In the genomic region with DNA sequence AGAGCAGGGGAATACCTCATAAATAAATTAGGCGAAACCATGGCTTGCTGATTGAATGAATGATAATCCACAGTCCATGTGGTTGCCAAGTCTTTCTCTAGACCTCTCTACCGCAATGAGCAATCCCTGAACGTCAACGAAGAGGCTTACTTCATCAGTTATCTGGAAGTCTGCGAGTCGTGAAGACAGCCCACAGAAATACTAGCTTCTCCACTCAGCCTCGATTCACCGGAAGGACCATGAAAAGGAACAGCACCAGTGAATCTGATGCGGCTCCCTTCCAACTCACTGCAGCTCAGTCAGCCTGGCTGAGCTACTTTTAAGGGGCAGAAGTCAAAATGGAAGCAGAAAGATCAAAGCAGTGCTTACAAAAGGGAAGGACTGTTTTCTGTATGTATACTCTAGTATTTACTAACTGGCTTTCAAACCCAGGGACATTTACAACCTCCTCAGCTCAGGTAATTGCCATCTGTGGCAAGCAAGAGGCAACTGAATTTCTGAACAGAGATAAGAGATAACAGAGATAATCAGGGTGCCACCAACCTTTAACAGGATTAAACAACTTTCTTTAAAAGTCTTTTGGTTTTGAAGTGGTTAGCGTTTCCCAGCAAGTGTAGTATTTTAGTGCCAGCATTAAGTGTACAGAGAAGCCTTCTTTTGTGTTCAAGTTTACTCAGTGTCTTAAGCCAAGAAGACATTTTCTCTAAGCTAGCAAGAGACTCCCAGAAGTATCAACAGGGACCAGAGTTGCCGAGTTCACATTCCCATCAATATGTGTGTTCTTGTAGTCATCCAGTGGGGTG, we compare ENCODE assay signal across 8 mouse cellular contexts. TPM values are rescaled to one million over a fixed set of nuclear protein-coding genes. Genes with fewer than 3 reads are reported as not detected.
A peak's percentile ranks its signal among the peaks of the same experiment; 100 is the strongest.
DNase-seq lines count a peak whose midpoint lies in the region; ATAC-seq and TF ChIP-seq lines count a peak whose summit lies in the region.

No protein-coding gene starts in this region.

- peaks cover 12% of the 10 kb centered on the region for H3K36me3 ChIP-seq in heart, adult 2 months (ENCODE audit: control insufficient read depth, insufficient read depth, low read length)
- H3K36me3 ChIP-seq in neural tube, embryonic 11.5 days (ENCODE audit: control insufficient read depth, insufficient read depth, low read length) = 0 out of 2 replicates have a peak, but pooled peaks cover 2% of the 10 kb centered on the region
- H3K36me3 ChIP-seq in intestine, postnatal 0 days (ENCODE audit: control insufficient read depth, insufficient read depth) = no peaks in the 10 kb centered on the region
- H3K36me3 ChIP-seq in stomach, embryonic 14.5 days (ENCODE audit: control insufficient read depth, insufficient read depth, low read length) = no peaks in the 10 kb centered on the region

- no peaks in the 10 kb centered on the region; the same call in 1 of the 2 replicates for H3K79me2 ChIP-seq in heart, adult 2 months (replicated peaks; ENCODE audit: control insufficient read depth, insufficient read depth, low read length)

- no peak for ATAC-seq in neural tube, embryonic 11.5 days (ENCODE audit: insufficient read depth, low FRiP score, low TSS enrichment)
- ATAC-seq in intestine, postnatal 0 days = no peak
- ATAC-seq in stomach, embryonic 14.5 days (ENCODE audit: insufficient number of reproducible peaks, insufficient read depth, low FRiP score, low read depth) = no peak

- TF ChIP-seq EP300 in heart, adult 2 months (IDR thresholded peaks at IDR 0.05; ENCODE audit: insufficient read depth, low read depth, low read length) = no peak

- H3K27me3 ChIP-seq in heart, adult 2 months (ENCODE audit: control insufficient read depth, insufficient read depth, low read length) = no peaks in the 10 kb centered on the region
- H3K27me3 ChIP-seq in neural tube, embryonic 11.5 days (ENCODE audit: control insufficient read depth, insufficient read depth, low read length) = no peaks in the 10 kb centered on the region
- no peaks in the 10 kb centered on the region for H3K27me3 ChIP-seq in intestine, postnatal 0 days (replicated peaks; ENCODE audit: control insufficient read depth, insufficient read depth, low read length)
- H3K27me3 ChIP-seq in stomach, embryonic 14.5 days (ENCODE audit: control insufficient read depth, insufficient read depth, low read length) = no peaks in the 10 kb centered on the region

- peak overlapping the region; percentile 88; the same call in 1 of the 2 replicates for H3K4me3 ChIP-seq in heart, adult 2 months
- no peak overlapping the region for H3K4me3 ChIP-seq in neural tube, embryonic 11.5 days (ENCODE audit: low read depth, low read length)
- H3K4me3 ChIP-seq in intestine, postnatal 0 days (ENCODE audit: low read depth, low read length) = 0 out of 2 replicates have a peak overlapping the region, but pooled peaks have one; percentile 4
- H3K4me3 ChIP-seq in stomach, embryonic 14.5 days (ENCODE audit: low read depth, low read length) = peak overlapping the region; percentile 88

- intact Hi-C loops in heart, adult 2 months (cut with DNase I) = no loop called here

- no peak for TF ChIP-seq POLR2A in heart, adult 2 months (IDR thresholded peaks at IDR 0.05; ENCODE audit: insufficient read depth, low read depth, low read length)

- peak overlapping the region; percentile 12 for H3K4me2 ChIP-seq in neural tube, embryonic 11.5 days (ENCODE audit: low read depth)
- peak overlapping the region; percentile 81 for H3K4me2 ChIP-seq in intestine, postnatal 0 days (replicated peaks; ENCODE audit: low read depth)
- peak overlapping the region; percentile 79 for H3K4me2 ChIP-seq in stomach, embryonic 14.5 days (replicated peaks; ENCODE audit: low read depth, low read length)

- H3K4me1 ChIP-seq in heart, adult 2 months (ENCODE audit: control insufficient read depth, insufficient read depth, low read length) = peaks cover 17% of the 10 kb centered on the region
- H3K4me1 ChIP-seq in neural tube, embryonic 11.5 days (ENCODE audit: control insufficient read depth, insufficient read depth, low read length) = peaks cover 13% of the 10 kb centered on the region; the same call in 1 of the 2 replicates
- 0 out of 2 replicates have a peak, but pooled peaks cover 14% of the 10 kb centered on the region for H3K4me1 ChIP-seq in intestine, postnatal 0 days (replicated peaks; ENCODE audit: control insufficient read depth, insufficient read depth, low read length)
- peaks cover 28% of the 10 kb centered on the region for H3K4me1 ChIP-seq in stomach, embryonic 14.5 days (ENCODE audit: control insufficient read depth, insufficient read depth, low read length)

- H3K27ac ChIP-seq in heart, adult 2 months = peak overlapping the region; percentile 97
- H3K27ac ChIP-seq in neural tube, embryonic 11.5 days (ENCODE audit: low read depth, low read length) = no peak overlapping the region
- no peak overlapping the region for H3K27ac ChIP-seq in intestine, postnatal 0 days (ENCODE audit: low read depth, low read length)
- H3K27ac ChIP-seq in stomach, embryonic 14.5 days (ENCODE audit: low read length) = peak overlapping the region; percentile 34; the same call in 1 of the 2 replicates

- H3K9ac ChIP-seq in heart, adult 2 months (ENCODE audit: low read depth, low read length) = peak overlapping the region; percentile 60
- no peak overlapping the region for H3K9ac ChIP-seq in neural tube, embryonic 11.5 days (ENCODE audit: low read length)
- H3K9ac ChIP-seq in intestine, postnatal 0 days (ENCODE audit: low read depth, low read length) = no peak overlapping the region
- no peak overlapping the region for H3K9ac ChIP-seq in stomach, embryonic 14.5 days (replicated peaks; ENCODE audit: low read depth, low read length)

- no peak for DNase-seq in heart, adult 2 months
- DNase-seq in heart, adult 9 months (ENCODE audit: low spot score in 2 of 2) = no peak
- no peak for DNase-seq in neural tube, embryonic 11.5 days (ENCODE audit: low spot score)
- DNase-seq in neural tube, embryonic 10.5 days (ENCODE audit: extremely low spot score, low spot score) = no peak
- DNase-seq in layer of hippocampus, adult 8-10 months (ENCODE audit: low spot score in 2 of 2) = no peak
- no peak for DNase-seq in adrenal gland, postnatal 10 days

- TF ChIP-seq CTCF in heart, adult 2 months (IDR thresholded peaks at IDR 0.05) = no peak
- no peak for TF ChIP-seq CTCF in intestine, postnatal 0 days (IDR thresholded peaks at IDR 0.05; ENCODE audit: low read depth)

- 26% methylated on average over 11 of the region's 11 CpGs for WGBS in heart, adult 2 months
- 55% methylated on average over 11 of the region's 11 CpGs for WGBS in neural tube, embryonic 11.5 days
- 20% methylated on average over 11 of the region's 11 CpGs for WGBS in intestine, postnatal 0 days
- 32% methylated on average over 11 of the region's 11 CpGs for WGBS in stomach, embryonic 14.5 days

- no peaks in the 10 kb centered on the region for H3K9me3 ChIP-seq in neural tube, embryonic 11.5 days (ENCODE audit: control insufficient read depth, low read length)
- no peaks in the 10 kb centered on the region for H3K9me3 ChIP-seq in intestine, postnatal 0 days (ENCODE audit: control insufficient read depth)
- no peaks in the 10 kb centered on the region for H3K9me3 ChIP-seq in stomach, embryonic 14.5 days (ENCODE audit: control insufficient read depth, low read depth, low read length)

RNA-seq across cellular contexts. Expression of a gene that starts 2.2 kb away (rescaled TPM):
- total RNA-seq in heart, adult 2 months (2021) = 10 to 100 TPM; 33.5 to 33.6 TPM
- polyA plus RNA-seq in heart, adult 2 months (2012; rRNA removed) = 44.4 and 57.3 TPM in 2 replicates
- polyA plus RNA-seq in neural tube, embryonic 11.5 days (2014; fragmentation: Nextera tagmentation; extraction: Ambion mirVana) = 13.5 and 15.3 TPM in 2 replicates
- polyA plus RNA-seq in intestine, postnatal 0 days (2015; fragmentation: Nextera tagmentation; extraction: Ambion mirVana) = 15.2 and 16.7 TPM in 2 replicates
- polyA plus RNA-seq in stomach, embryonic 14.5 days (2014; fragmentation: Nextera tagmentation; extraction: Ambion mirVana) = 35.4 and 36.2 TPM in 2 replicates
- 10 to 100 TPM; 23.0 to 30.7 (median 29.0) TPM for total RNA-seq in layer of hippocampus, adult 8-10 months (2022)
- 10 to 100 TPM; 48.3 to 58.1 TPM for total RNA-seq in adrenal gland, postnatal 10 days (2021)

Comparison
In these comparisons a context has a peak if more than half of its experiments do, and no peak if none do; other contexts are left out.
1. H3K27ac ChIP-seq: peak in heart, adult 2 months (single experiment) and stomach, embryonic 14.5 days (single experiment); none in neural tube, embryonic 11.5 days (single experiment) and intestine, postnatal 0 days (single experiment).
2. H3K4me2 ChIP-seq: peak in every context shown above with its lines; median percentile 81 in intestine, postnatal 0 days; 79 in stomach, embryonic 14.5 days; 12 in neural tube, embryonic 11.5 days.